Mouse (Mus musculus) ES-Bruce4 (cell line): ENCODE measurements around the gene Grin3b.

Experiments
- CTCF ChIP-seq: IDR thresholded peaks from one replicate; pipeline ENCODE4 v1.8.1; 2011; ENCODE audit warnings: low read depth, low read length
- POLR2A ChIP-seq: IDR thresholded peaks from one replicate; pipeline ENCODE4 v1.8.1; 2011; ENCODE audit warnings: low read length; ENCODE audit not compliant: insufficient read depth

DNA sequence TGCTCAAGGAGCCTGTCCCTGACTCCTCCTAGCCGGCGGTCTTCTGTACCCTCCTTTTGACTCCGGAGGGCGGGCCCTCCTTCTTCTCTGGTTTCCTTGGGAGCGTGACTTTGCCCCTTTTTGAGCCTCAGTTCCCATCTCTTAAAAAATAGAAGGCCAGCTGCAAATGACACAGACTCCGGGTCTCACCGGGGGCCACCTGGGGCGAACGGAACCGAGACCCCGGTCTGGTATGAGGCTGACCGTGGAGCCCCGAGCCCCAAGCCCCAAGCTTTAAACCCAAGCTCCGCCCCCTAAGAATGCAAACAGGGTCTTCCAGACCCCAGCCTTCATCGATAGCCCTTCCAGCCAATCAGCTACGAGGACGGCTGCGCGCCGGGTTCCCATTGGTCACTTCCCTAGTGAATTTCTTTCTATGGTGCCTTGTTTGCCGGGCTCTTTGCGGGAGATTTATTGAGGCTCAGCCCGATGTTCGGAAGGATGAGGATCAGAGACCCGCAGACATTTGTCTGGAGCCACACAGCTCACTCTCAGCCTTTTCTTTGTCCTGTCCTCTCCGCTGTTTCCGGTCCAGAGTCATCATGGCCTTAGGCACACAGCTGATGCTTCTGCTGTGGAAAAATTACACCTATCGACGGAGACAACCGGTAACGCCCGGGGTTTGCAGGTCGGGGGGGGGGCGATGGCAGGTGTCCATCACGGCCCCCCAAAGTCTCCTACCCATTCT, 26.7 kb downstream of the Grin3b start:
- no peak for TF ChIP-seq CTCF
- TF ChIP-seq POLR2A, result no peak
